Mouse (Mus musculus): ENCODE measurements around the gene Pdgfc.

Gene Pdgfc

DNA sequence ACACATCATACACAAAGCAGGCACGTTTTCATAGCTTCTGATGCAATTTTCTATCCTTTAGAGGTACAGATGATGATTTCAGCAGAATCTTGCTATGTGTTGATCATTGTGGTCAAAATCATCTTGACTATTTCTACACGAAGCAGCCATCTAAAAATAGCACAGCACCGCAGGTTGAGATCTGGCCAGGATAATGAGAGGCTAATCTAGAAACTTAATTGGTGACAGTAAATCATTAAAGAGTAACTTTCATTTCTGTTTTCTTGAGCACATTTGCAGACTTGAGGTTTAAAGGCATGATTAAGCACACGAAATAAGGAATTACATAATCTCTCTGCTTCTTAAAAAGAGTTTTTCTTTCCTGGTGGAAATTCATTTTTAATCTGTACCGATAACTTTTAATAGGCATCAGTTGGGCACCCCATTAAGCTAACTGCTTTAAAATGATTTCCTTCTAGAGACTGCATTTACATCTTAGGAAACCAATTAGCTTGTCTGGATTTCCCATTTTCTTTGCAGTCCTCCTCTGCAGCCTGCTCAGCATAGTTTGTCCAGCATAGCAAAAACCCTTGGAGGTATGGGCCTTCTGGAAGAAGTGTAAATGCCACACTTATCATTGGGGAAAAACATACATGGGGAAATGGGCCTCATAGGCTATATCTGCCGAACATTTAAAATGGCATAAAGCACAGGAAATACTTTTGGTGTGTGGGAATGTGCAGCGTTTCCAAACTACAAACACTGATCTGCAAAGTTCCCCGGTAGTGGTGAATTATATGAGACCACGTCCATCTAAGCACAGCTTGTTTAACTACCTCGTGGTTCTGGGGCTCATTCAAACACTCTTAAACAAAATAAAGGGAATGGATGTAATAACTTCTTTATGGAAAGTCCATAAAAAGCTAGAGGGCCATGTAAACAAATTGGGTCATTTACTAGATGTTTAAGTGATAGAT is 10.7 kb downstream of the Pdgfc start:
- DNase-seq = no peak

GRCm38 (mm10) chr3:81051522-81051921 is 15.3 kb downstream of the Pdgfc start:
- DNase-seq = no peak

GRCm38 (mm10) chr3:81052422-81052821 is 16.2 kb downstream of the Pdgfc start:
- DNase-seq = no peak

DNA sequence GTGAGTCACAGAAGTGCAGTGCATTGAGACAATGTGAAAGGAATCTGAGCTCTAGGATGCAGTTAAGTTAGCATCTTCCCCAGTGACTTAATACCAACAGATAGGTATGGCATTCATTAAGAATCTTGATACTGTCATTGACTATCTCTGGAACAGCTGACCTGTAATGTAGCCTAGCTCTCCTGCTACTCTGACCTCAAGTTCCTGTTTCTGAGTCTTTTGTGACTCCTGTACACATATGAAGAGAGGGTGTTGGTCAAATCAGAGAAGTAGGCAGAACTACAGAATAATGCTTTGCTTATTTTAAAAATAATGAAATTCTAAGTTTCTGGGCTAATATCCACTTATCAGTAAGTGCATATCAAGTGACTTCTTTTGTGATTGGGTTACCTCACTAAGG is 17.9 kb downstream of the Pdgfc start:
- DNase-seq = no peak

DNA sequence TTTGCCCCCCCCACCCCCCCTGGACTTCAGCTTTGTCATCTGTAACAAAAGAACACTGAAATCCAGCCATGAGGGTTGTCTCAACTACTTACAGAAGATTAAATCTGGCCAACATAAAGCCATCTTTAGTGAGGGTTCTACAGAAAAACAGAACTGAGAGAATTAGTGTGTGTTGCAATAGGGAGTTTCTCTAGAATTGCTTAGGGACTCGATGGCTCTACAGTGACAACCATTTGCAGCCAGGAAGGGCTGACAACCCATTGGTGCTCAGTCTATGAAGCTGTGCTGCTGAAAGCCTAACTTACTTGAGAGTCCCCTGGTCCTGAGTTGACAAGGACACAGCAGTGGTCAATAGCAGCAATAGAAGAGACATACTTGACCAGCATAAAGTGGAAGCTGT is 21.5 kb downstream of the Pdgfc start:
- no peak for DNase-seq

DNA sequence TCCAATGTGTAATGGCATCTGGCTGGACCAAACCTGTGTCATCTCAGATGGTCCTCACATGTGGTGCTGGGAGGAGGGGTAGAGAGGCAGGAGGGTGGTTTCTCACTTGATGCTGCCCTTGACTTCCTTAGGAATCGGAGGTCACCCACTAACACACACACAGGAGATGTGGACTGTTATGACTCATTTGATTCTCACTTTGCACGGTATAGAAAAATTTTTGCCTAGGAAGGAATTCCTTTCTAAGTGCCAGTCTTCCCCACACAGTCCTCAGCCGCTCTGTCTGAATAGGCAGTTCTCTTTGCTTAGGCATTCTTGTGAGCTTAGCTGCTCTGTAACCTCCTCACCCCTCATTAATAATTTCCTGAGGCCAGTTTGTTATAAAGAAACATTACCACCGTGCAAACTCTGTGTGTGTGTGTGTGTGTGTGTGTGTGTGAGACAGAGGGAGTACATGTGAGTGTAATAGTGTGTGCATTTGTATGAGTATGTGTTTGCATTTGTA is 22.4 kb downstream of the Pdgfc start:
- no peak for DNase-seq

- DNase-seq = no peak
Measured at GRCm38 (mm10) chr3:81068550-81068949, 32.3 kb downstream of the Pdgfc start.

DNA sequence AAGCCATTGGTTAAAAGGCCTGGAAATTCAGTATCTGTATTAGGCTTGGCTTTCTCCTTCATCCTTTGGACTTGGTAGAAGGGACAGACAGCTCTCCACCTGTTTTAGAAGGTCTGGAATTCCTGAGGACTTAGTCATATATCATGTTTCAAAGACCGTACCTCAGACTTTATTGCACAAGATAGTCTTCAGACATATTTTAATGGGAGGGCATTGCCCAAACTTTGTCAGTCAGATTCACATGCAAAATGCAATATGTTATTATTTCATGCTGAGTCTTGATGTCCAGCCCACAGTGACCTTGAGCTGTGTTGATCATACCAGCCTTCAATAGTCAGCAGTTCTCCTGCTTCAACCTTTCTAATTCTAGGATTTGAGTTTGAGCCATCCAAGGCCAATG is 64.9 kb downstream of the Pdgfc start:
- no peak for DNase-seq

- peak; percentile 43 for DNase-seq
Measured at GRCm38 (mm10) chr3:81102158-81102876, 66.1 kb downstream of the Pdgfc start.

DNA sequence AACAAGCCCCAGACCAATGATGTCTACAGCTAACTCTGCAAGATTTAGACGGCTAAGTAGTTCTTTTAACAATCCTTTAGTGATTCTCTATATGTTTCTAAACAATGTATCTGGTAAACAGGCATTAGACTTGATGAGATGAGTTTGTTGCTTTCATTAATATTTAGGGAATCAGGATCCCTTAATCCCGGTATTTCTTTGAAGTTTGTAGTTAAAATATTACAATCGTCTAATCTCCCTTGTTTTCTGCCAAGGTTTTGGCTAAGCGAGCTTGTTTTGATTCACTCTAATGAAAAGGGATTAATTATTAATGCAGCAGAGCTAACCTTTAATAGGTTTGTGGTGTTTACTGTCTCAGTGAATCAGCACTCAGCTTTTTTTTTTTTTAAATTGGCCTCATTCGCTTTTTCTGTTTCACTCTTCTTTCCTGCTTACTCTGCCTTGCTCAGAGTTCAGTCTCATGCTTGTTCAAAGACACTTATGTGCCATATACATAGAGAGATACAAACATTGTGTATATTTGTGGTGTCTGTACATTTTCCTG is 66.7 kb downstream of the Pdgfc start:
- no peak for DNase-seq

- DNase-seq = no peak
Measured at GRCm38 (mm10) chr3:81107515-81107914, 71.3 kb downstream of the Pdgfc start.

GRCm38 (mm10) chr3:81110968-81111367 is 74.8 kb downstream of the Pdgfc start:
- DNase-seq = no peak

- no peak for DNase-seq
Measured at GRCm38 (mm10) chr3:81112892-81113291, 76.7 kb downstream of the Pdgfc start.

DNA sequence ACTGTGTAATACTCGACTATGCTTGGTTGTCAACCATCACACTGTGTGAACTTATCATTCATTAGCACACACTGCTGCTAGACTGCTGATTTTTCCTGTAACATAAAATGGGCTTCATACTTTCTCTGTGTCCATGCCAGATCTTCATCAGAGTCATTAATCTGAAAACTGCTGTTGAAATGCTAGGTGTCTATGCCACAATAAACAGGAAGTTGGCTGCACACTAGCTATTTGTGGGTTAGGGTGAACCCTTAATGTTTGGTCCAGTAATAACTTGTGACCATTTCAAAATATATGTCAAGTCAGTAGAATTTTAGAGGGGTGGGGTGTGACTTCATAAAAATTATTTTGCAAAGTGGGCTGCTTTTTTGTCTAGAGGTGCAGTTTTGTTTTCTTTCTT is 84.4 kb downstream of the Pdgfc start:
- no peak for DNase-seq

- no peak for DNase-seq
Measured at GRCm38 (mm10) chr3:81121731-81122130, 85.5 kb downstream of the Pdgfc start.

GRCm38 (mm10) chr3:81123461-81123860 is 87.2 kb downstream of the Pdgfc start:
- no peak for DNase-seq

DNA sequence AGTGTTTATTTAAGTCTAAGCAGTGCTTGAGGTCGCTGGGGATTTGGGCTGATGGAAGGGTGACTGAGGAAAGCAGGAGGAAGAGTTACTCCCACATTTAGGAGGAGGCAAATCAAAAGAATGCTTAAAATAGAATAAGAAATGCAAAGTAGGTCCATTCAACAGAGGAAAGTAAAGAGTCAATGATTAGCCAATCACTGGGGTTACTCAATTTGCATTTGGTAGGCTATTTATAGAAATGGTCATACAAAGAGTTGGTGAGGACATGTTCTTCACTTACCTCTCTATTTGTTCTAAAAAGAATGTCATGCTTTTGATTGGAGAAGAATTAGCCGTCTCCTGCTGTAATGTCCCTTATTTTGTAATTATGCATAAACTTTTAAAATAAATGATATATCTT is 90.8 kb downstream of the Pdgfc start:
- DNase-seq = no peak

- DNase-seq = no peak
Measured at GRCm38 (mm10) chr3:81136985-81137384, 100.8 kb downstream of the Pdgfc start.

- DNase-seq = peak; percentile 19
Measured at GRCm38 (mm10) chr3:81138030-81138429, 101.8 kb downstream of the Pdgfc start.

DNA sequence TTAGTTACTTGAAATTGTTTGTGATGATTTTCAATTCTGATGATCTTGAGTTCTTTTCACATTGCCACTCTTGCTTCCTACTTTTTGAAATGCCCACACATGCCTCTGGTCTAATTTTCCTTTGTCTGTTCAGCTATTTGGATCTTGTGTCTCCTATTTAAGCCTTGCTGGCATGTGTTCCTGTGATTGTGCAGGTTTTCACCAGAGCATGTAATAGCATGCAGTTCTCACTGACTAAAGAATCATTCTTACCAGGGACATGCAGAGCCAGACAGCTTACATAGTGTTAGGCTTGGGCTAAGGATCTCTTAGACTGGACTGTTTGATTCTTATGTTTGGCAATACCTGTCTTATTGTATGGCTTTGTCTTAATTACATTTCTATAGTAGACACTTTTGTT is 107.5 kb downstream of the Pdgfc start:
- DNase-seq = no peak

- peak; percentile 67 for DNase-seq
Measured at GRCm38 (mm10) chr3:81149109-81149521, 112.9 kb downstream of the Pdgfc start.

- DNase-seq = no peak
Measured at GRCm38 (mm10) chr3:81150228-81150627, 114.0 kb downstream of the Pdgfc start.

DNA sequence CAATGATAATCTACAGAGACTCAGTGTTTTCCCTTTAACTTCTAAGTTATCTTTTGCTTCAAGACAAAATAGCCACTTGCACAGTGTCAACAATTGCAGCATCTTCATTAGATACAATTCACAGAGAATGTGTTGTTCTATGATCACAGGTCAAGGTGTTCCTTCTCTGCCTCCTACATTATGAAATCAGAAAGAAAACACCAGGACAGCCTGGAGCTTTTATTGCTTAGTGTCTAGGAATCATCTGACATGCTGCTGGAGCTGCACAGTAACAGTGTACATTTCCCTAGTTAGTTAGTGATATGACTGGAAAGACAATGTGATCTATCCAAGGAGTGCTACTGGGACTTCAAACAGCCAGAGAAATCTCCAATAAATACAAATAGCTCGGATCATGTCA is 118.2 kb downstream of the Pdgfc start:
- DNase-seq = no peak
